Mouse (Mus musculus): ENCODE measurements around the gene Trim46. TPM values are rescaled to one million over a fixed set of nuclear protein-coding genes. Genes with fewer than 3 reads are reported as not detected.
"Not testable (repeated sequence)": the region's sequence is repeated elsewhere in the genome, so short reads cannot be mapped to it uniquely, and the experiment has no call there.

Trim46 gene
- total RNA-seq, 2 experiments from 2014 or later, result 0.55 to 0.80 TPM

- no peak for ATAC-seq (ENCODE audit: poor library complexity, severe bottlenecking)
These were observed 8.4 kb downstream of the Trim46 start for GRCm38 (mm10) chr3:89237682-89238081.

- ATAC-seq (ENCODE audit: poor library complexity, severe bottlenecking), result no peak
These were observed 9.6 kb downstream of the Trim46 start for GRCm38 (mm10) chr3:89236516-89236915.

GRCm38 (mm10) chr3:89233562-89234110, 12.5 kb downstream of the Trim46 start:
- ATAC-seq (ENCODE audit: poor library complexity, severe bottlenecking), result peak; percentile 78

GRCm38 (mm10) chr3:89232614-89233013, 13.5 kb downstream of the Trim46 start:
- ATAC-seq (ENCODE audit: poor library complexity, severe bottlenecking), result no peak

GRCm38 (mm10) chr3:89231772-89232275, 14.3 kb downstream of the Trim46 start:
- no peak for ATAC-seq (ENCODE audit: poor library complexity, severe bottlenecking)

- no peak for ATAC-seq (ENCODE audit: poor library complexity, severe bottlenecking)
These were observed 14.8 kb downstream of the Trim46 start for GRCm38 (mm10) chr3:89231345-89231744.

- ATAC-seq (ENCODE audit: poor library complexity, severe bottlenecking), result no peak
These were observed 15.5 kb downstream of the Trim46 start for GRCm38 (mm10) chr3:89230561-89230960.

GRCm38 (mm10) chr3:89229276-89229675, 16.8 kb downstream of the Trim46 start:
- ATAC-seq (ENCODE audit: poor library complexity, severe bottlenecking), result no peak

GRCm38 (mm10) chr3:89228836-89229235, 17.3 kb downstream of the Trim46 start, which contains the start of gene Muc1:
TSS of gene Muc1 (plus strand) at chr3:89229057.
- ATAC-seq (ENCODE audit: poor library complexity, severe bottlenecking), result no peak

- peak; percentile 95 for ATAC-seq (ENCODE audit: poor library complexity, severe bottlenecking)
These were observed 17.9 kb downstream of the Trim46 start for GRCm38 (mm10) chr3:89228180-89228549.

GRCm38 (mm10) chr3:89227307-89228179, 18.6 kb downstream of the Trim46 start:
- peak; percentile 22; the same call in 1 of the 2 replicates for ATAC-seq (ENCODE audit: poor library complexity, severe bottlenecking)

- no peak for ATAC-seq (ENCODE audit: poor library complexity, severe bottlenecking)
These were observed 19.2 kb downstream of the Trim46 start, which contains the start of gene Mtx1 for GRCm38 (mm10) chr3:89226900-89227299. TSS of gene Mtx1 (minus strand) at chr3:89227088.

- no peak for ATAC-seq (ENCODE audit: poor library complexity, severe bottlenecking)
These were observed 19.7 kb downstream of the Trim46 start for GRCm38 (mm10) chr3:89226361-89226760.

GRCm38 (mm10) chr3:89225918-89226317, 20.2 kb downstream of the Trim46 start:
- no peak for ATAC-seq (ENCODE audit: poor library complexity, severe bottlenecking)

GRCm38 (mm10) chr3:89225321-89225815, 20.7 kb downstream of the Trim46 start:
- no peak for ATAC-seq (ENCODE audit: poor library complexity, severe bottlenecking)

- ATAC-seq (ENCODE audit: poor library complexity, severe bottlenecking), result no peak
These were observed 21.3 kb downstream of the Trim46 start for GRCm38 (mm10) chr3:89224796-89225195.

- ATAC-seq (ENCODE audit: poor library complexity, severe bottlenecking), result no peak
These were observed 24.9 kb downstream of the Trim46 start for GRCm38 (mm10) chr3:89221167-89221566.

GRCm38 (mm10) chr3:89219546-89219945, 26.6 kb downstream of the Trim46 start:
- ATAC-seq (ENCODE audit: poor library complexity, severe bottlenecking), result no peak

- no peak for ATAC-seq (ENCODE audit: poor library complexity, severe bottlenecking)
These were observed 27.8 kb downstream of the Trim46 start for GRCm38 (mm10) chr3:89218271-89218670.

- ATAC-seq (ENCODE audit: poor library complexity, severe bottlenecking), result not testable (repeated sequence)
These were observed 29.7 kb downstream of the Trim46 start for GRCm38 (mm10) chr3:89216407-89216806.

GRCm38 (mm10) chr3:89215853-89216252, 30.3 kb downstream of the Trim46 start:
- peak; percentile 77 for ATAC-seq (ENCODE audit: poor library complexity, severe bottlenecking)
